Mouse (Mus musculus) hindbrain, embryonic 11.5 days (tissue): ENCODE results near the gene Gltp. TPM values are rescaled to one million over a fixed set of nuclear protein-coding genes. Genes with fewer than 3 reads are reported as not detected.

Experiments used
- ATAC-seq: fragments of 200-750 bp; cut with Nextera tagmentation; 2 replicates; pipeline ENCODE4 v1.8.0; 2017; ENCODE audit warnings: mild to moderate bottlenecking, moderate TSS enrichment, moderate library complexity; ENCODE audit not compliant: low FRiP score
- DNase-seq: peaks from one replicate; pipeline ENCODE4 v3.0.0-alpha.2; 2015; ENCODE audit warnings: low spot score
- H3K27ac ChIP-seq: fragments of 300-500 bp; sonication (generic); 2 replicates; pipeline ENCODE4 v1.5.1; 2014; ENCODE audit warnings: mild to moderate bottlenecking, low read depth, low read length
- H3K27me3 ChIP-seq: fragments of 300-500 bp; sonication (generic); 2 replicates; pipeline ENCODE4 v1.6.1; 2014; ENCODE audit warnings: mild to moderate bottlenecking, low read length, moderate library complexity, mixed read lengths; ENCODE audit not compliant: control insufficient read depth, insufficient read depth
- H3K36me3 ChIP-seq: fragments of 300-500 bp; sonication (generic); 2 replicates; pipeline ENCODE4 v1.6.1; 2014; ENCODE audit warnings: mild to moderate bottlenecking, low read length, moderate library complexity, mixed read lengths; ENCODE audit not compliant: control insufficient read depth, insufficient read depth
- H3K4me1 ChIP-seq: fragments of 300-500 bp; sonication (generic); replicated peaks from 2 replicates; pipeline ENCODE4 v1.6.1; 2014; ENCODE audit warnings: low read length, mixed read lengths; ENCODE audit not compliant: control insufficient read depth, insufficient read depth
- H3K4me2 ChIP-seq: fragments of 300-500 bp; sonication (generic); replicated peaks from 2 replicates; pipeline ENCODE4 v1.6.1; 2014; ENCODE audit warnings: mild to moderate bottlenecking, low read depth, low read length
- H3K4me3 ChIP-seq: fragments of 300-500 bp; sonication (generic); 2 replicates; pipeline ENCODE4 v1.5.1; 2014; ENCODE audit warnings: low read depth, low read length
- H3K9ac ChIP-seq: fragments of 300-500 bp; sonication (generic); 2 replicates; pipeline ENCODE4 v1.6.1; 2014; ENCODE audit warnings: low read depth, low read length
- H3K9me3 ChIP-seq: fragments of 300-500 bp; sonication (generic); 2 replicates; pipeline ENCODE4 v1.6.1; 2016; ENCODE audit warnings: low read length; ENCODE audit not compliant: control insufficient read depth
- WGBS: fragments of 180-500 bp; shearing (Covaris S2); extraction: QIAGEN DNeasy Blood & Tissue Kit; methylation state at CpG from one replicate; pipeline ENCODE4 v1.1.7; 2014; 5-methylcytosine and 5-hydroxymethylcytosine counted together
- polyA plus RNA-seq: library from polyadenylated mRNA; unstranded; fragments of >200 nt; fragmentation: Nextera tagmentation; extraction: Ambion mirVana; gene quantifications from 2 replicates; pipeline ENCODE4 v1.2.1, GENCODE M21; 2014

Gltp gene
- polyA plus RNA-seq, 1 experiment from 2014 or later, result 64.4 TPM

- no peak overlapping the region for H3K4me2 ChIP-seq
- 89% methylated on average over 8 of the region's 8 CpGs for WGBS
- no peaks in the 10 kb centered on the region; the same call in 1 of the 2 replicates for H3K36me3 ChIP-seq
- no peaks in the 10 kb centered on the region for H3K27me3 ChIP-seq
- H3K27ac ChIP-seq, result no peak overlapping the region
- H3K9me3 ChIP-seq, result no peaks in the 10 kb centered on the region
- H3K4me1 ChIP-seq, result no peaks in the 10 kb centered on the region; the same call in 1 of the 2 replicates
- no peak overlapping the region for H3K9ac ChIP-seq
- no peak for ATAC-seq
- DNase-seq, result no peak
- H3K4me3 ChIP-seq, result no peak overlapping the region
These were observed 16.2 kb downstream of the Gltp start for GRCm38 (mm10) chr5:114674594-114674993.

- DNase-seq (no peak), ATAC-seq (no peak)
- 86% methylated on average over 13 of the region's 13 CpGs for WGBS
- no peak overlapping the region for H3K4me2 ChIP-seq
- no peak overlapping the region for H3K27ac ChIP-seq
- no peaks in the 10 kb centered on the region; the same call in 1 of the 2 replicates for H3K36me3 ChIP-seq
- H3K4me3 ChIP-seq, result no peak overlapping the region
- no peak overlapping the region for H3K9ac ChIP-seq
- no peaks in the 10 kb centered on the region for H3K9me3 ChIP-seq
- H3K27me3 ChIP-seq, result no peaks in the 10 kb centered on the region
- H3K4me1 ChIP-seq, result no peaks in the 10 kb centered on the region
These were observed 17.7 kb downstream of the Gltp start for GRCm38 (mm10) chr5:114673114-114673513.

DNA sequence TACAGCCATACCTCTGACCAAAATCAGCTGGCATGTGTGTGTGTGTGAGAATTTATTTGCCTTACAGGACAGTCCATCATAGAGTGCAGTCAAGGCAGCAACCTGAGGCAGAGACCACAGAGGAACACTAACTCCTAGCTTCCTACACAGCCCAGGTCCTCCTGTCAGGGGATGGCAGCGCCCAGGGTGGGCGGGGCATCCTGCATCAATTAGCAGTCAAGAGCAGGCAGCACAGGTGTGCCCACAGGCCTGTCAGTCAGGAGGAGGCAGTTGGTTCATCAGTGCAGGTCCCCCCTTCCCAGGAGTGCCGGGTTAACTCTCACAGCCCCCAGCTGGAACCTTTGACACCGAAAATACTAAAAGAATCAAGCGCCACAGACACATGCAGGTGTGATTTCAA is 21.8 kb downstream of the Gltp start:
- Histone ChIP-seq H3K9ac (no peak overlapping the region), H3K27me3 (no peaks in the 10 kb centered on the region), H3K36me3 (no peaks in the 10 kb centered on the region), H3K4me3 (no peak overlapping the region), H3K4me1 (no peaks in the 10 kb centered on the region), H3K9me3 (no peaks in the 10 kb centered on the region), H3K4me2 (no peak overlapping the region), H3K27ac (no peak overlapping the region)
- DNase-seq (no peak), ATAC-seq (no peak)
- WGBS, result 92% methylated on average over 5 of the region's 5 CpGs

- Histone ChIP-seq H3K36me3 (no peaks in the 10 kb centered on the region), H3K4me2 (peak overlapping the region; percentile 45), H3K4me1 (no peaks in the 10 kb centered on the region), H3K9me3 (no peaks in the 10 kb centered on the region), H3K27me3 (no peaks in the 10 kb centered on the region), H3K4me3 (peak overlapping the region; percentile 26; the same call in 1 of the 2 replicates), H3K27ac (no peak overlapping the region), H3K9ac (no peak overlapping the region)
- ATAC-seq, result peak; percentile 88
- peak; percentile 99 for DNase-seq
- WGBS, result 4% methylated on average over 36 of the region's 36 CpGs
These were observed 23.4 kb downstream of the Gltp start for GRCm38 (mm10) chr5:114667228-114667856.

DNA sequence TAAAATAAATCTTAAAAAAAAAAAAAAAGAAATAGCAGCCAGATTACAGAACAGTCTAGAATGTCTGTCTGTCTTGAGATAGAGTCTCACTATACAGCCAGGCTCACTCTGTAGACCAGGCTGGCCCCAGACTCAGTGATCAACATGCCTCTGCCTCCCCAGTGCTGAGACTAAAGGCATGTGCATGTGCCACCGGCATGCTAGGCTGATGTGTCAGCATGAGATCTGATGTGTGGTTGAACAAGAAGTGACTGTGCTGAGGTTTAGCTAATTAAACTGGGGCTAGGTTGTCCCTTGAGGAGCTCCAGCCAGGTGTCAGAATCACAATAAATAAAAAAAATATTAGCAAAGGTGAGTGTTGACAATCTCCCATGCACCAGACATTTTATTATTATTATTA is 24.1 kb downstream of the Gltp start:
- no peak overlapping the region for H3K9ac ChIP-seq
- H3K27me3 ChIP-seq, result no peaks in the 10 kb centered on the region
- no peaks in the 10 kb centered on the region for H3K36me3 ChIP-seq
- 74% methylated on average over 1 of the region's 1 CpGs for WGBS
- no peak overlapping the region for H3K4me3 ChIP-seq
- DNase-seq (no peak), ATAC-seq (no peak)
- H3K9me3 ChIP-seq, result no peaks in the 10 kb centered on the region
- no peaks in the 10 kb centered on the region for H3K4me1 ChIP-seq
- no peak overlapping the region for H3K4me2 ChIP-seq
- no peak overlapping the region for H3K27ac ChIP-seq

DNA sequence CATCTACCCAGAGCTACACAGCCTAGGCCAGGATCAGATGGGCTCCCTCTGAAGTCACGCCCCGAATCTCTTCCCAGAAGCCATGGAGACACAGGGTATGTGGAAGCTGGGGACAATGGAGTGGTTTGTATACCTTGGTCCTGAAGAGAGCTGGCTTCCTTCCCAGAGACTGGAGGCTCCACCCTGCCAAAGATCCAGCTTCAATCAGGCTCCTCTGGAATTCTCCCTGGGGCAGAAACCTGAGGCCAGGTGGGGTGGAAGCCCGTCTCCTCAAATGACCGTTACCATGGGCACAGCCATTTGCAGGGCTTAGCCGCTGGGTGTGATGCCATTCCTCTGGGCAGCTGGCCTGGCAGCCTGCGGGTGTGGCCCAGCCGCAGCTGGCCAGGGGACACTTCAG is 26.0 kb downstream of the Gltp start:
- H3K27me3 ChIP-seq, result no peaks in the 10 kb centered on the region
- ATAC-seq (no peak), DNase-seq (no peak)
- H3K4me3 ChIP-seq, result no peak overlapping the region
- H3K4me2 ChIP-seq, result no peak overlapping the region
- WGBS, result 78% methylated on average over 7 of the region's 7 CpGs
- H3K9me3 ChIP-seq, result no peaks in the 10 kb centered on the region
- no peak overlapping the region for H3K27ac ChIP-seq
- no peaks in the 10 kb centered on the region for H3K36me3 ChIP-seq
- H3K4me1 ChIP-seq, result no peaks in the 10 kb centered on the region
- no peak overlapping the region for H3K9ac ChIP-seq

DNA sequence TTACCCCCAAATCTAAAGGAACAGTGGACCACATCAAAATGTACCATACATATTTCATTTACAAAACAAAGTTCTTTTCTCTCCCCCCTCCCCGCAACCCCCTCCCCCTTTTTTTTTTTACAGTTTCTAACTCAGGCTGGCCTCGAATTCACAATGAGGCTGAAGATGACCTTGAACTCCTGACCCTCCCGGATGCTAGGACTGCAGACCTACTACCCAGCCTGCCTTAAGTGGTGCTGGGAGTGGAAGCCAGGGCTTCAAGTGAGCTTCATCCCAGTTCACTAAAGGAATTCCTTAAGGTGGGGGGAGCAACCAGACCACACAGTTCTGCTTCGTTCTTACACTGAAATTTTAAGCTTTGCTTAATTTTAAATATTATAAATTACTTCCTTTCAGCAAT is 26.6 kb downstream of the Gltp start:
- no peaks in the 10 kb centered on the region for H3K4me1 ChIP-seq
- H3K4me3 ChIP-seq, result no peak overlapping the region
- no peak overlapping the region for H3K4me2 ChIP-seq
- DNase-seq, result no peak
- no peaks in the 10 kb centered on the region for H3K9me3 ChIP-seq
- H3K9ac ChIP-seq, result no peak overlapping the region
- peaks cover 4% of the 10 kb centered on the region; the same call in 1 of the 2 replicates for H3K27me3 ChIP-seq
- no peaks in the 10 kb centered on the region for H3K36me3 ChIP-seq
- no peak for ATAC-seq
- no peak overlapping the region for H3K27ac ChIP-seq
- 82% methylated on average over 4 of the region's 4 CpGs for WGBS

DNA sequence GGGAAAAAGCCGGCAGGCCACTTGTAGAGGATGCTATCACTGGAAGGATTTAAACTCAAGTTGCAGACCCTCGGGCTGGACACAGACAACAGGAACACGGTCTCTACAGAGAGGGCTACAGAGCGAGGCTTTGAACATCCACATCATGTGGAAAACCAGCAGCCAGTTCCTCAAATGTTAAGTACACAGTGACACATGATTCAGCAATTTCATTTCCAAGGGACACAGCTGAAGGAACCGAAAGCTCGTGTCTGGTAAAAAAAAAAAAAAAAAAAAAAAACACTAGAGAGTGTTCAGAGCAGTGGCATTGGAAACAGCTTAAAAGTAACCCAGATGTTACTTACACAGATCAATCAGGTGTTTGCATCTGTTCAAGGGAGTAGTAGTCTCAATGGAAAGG is 29.8 kb downstream of the Gltp start:
- Histone ChIP-seq H3K4me2 (no peak overlapping the region), H3K27me3 (peaks cover 33% of the 10 kb centered on the region)

GRCm38 (mm10) chr5:114658255-114658654 is 32.5 kb downstream of the Gltp start, which contains the start of gene Trpv4:
Trpv4 (minus strand) TSS chr5:114658421.
- DNase-seq, result no peak
- Histone ChIP-seq H3K27ac (no peak within 1 kb of the TSS), H3K4me2 (peak within 1 kb of the TSS; percentile 62), H3K9me3 (no peaks in the 10 kb centered on the region), H3K36me3 (no peaks in the 10 kb centered on the region), H3K27me3 (peaks cover 37% of the 10 kb centered on the region), H3K4me3 (peak within 1 kb of the TSS; percentile 34), H3K9ac (0 out of 2 replicates have a peak within 1 kb of the TSS, but pooled peaks have one; percentile 24), H3K4me1 (peaks cover 4% of the 10 kb centered on the region; the same call in 1 of the 2 replicates)
- ATAC-seq, result no peak
- WGBS, result 1% methylated on average over 19 of the region's 47 CpGs

More for the DNA sequence above, 29.8 kb downstream of the Gltp start:
- Histone ChIP-seq H3K27ac (no peak overlapping the region), H3K4me3 (no peak overlapping the region), H3K9ac (no peak overlapping the region), H3K36me3 (no peaks in the 10 kb centered on the region), H3K9me3 (no peaks in the 10 kb centered on the region), H3K4me1 (peaks cover 4% of the 10 kb centered on the region; the same call in 1 of the 2 replicates)
- DNase-seq (no peak), ATAC-seq (no peak)
- WGBS, result 74% methylated on average over 6 of the region's 6 CpGs
